Mouse (Mus musculus): ENCODE data around the gene 9430097D07Rik. TPM values are rescaled to one million over a fixed set of nuclear protein-coding genes. Genes with fewer than 3 reads are reported as not detected.

The 9430097D07Rik gene
- polyA plus RNA-seq, 2 experiments = 0.06 TPM; not detected in 1

GRCm38 (mm10) chr2:32589213-32589795 lies 13.8 kb upstream of the 9430097D07Rik start:
- Histone ChIP-seq H3K9me3 (ENCODE audit: control insufficient read depth, low read length) (no peaks in the 10 kb centered on the region), H3K4me3 (ENCODE audit: insufficient read depth in 1 of 2, low read depth in 2 of 2, low read length in 2 of 2) (no peak overlapping the region), H3K4me1 (replicated peaks; ENCODE audit: control insufficient read depth in 2 of 2, insufficient read depth in 2 of 2, low read length in 1 of 2) (peaks cover 0 to 17% of the 10 kb centered on the region in 2 experiments; a peak in 2 of 4 replicates), H3K27ac (no peak overlapping the region), H3K4me2 (ENCODE audit: low read depth) (no peak overlapping the region), H3K9ac (replicated peaks) (no peak overlapping the region), H3K27me3 (ENCODE audit: control insufficient read depth, insufficient read depth, low read length) (no peaks in the 10 kb centered on the region), H3K36me3 (replicated peaks; ENCODE audit: control insufficient read depth, insufficient read depth, low read depth) (no peaks in the 10 kb centered on the region)
- TF ChIP-seq EP300 (IDR thresholded peaks at IDR 0.05; ENCODE audit: low read depth) (no peak), CTCF (IDR thresholded peaks at IDR 0.05; ENCODE audit: low read depth) (no peak)
- no peak for DNase-seq (ENCODE audit: low read depth in 3 of 3, low spot score in 3 of 3)
- no peak for ATAC-seq (ENCODE audit: insufficient read depth)
- 75% methylated on average over 11 of the region's 11 CpGs for WGBS (ENCODE audit: insufficient replicate concordance)

- no peaks in the 10 kb centered on the region for H3K36me3 ChIP-seq (replicated peaks; ENCODE audit: control insufficient read depth, insufficient read depth, low read depth)
- WGBS (ENCODE audit: insufficient replicate concordance) = 4% methylated on average over 9 of the region's 9 CpGs
- DNase-seq (ENCODE audit: low read depth in 3 of 3, low spot score in 3 of 3) (no peak), ATAC-seq (ENCODE audit: insufficient read depth) (no peak)
- H3K4me1 ChIP-seq (replicated peaks; ENCODE audit: control insufficient read depth in 2 of 2, insufficient read depth in 2 of 2, low read length in 1 of 2) = peaks cover 4 to 23% of the 10 kb centered on the region in 2 experiments; a peak in 3 of 4 replicates
- no peaks in the 10 kb centered on the region for H3K9me3 ChIP-seq (ENCODE audit: control insufficient read depth, low read length)
- H3K9ac ChIP-seq (replicated peaks) = peak overlapping the region; percentile 63
- no peak overlapping the region for H3K27ac ChIP-seq
- peak overlapping the region; percentile 59 to 84 for H3K4me3 ChIP-seq (ENCODE audit: insufficient read depth in 1 of 2, low read depth in 2 of 2, low read length in 2 of 2)
- no peak for TF ChIP-seq CTCF (IDR thresholded peaks at IDR 0.05; ENCODE audit: low read depth)
- no peak for TF ChIP-seq EP300 (IDR thresholded peaks at IDR 0.05; ENCODE audit: low read depth)
- H3K27me3 ChIP-seq (ENCODE audit: control insufficient read depth, insufficient read depth, low read length) = no peaks in the 10 kb centered on the region
- peak overlapping the region; percentile 85 for H3K4me2 ChIP-seq (ENCODE audit: low read depth)
Observed at GRCm38 (mm10) chr2:32587731-32588321, 12.3 kb upstream of the 9430097D07Rik start.

- H3K9ac ChIP-seq (replicated peaks) = peak within 1 kb of the TSS; percentile 63
- 1% methylated on average over 38 of the region's 38 CpGs for WGBS (ENCODE audit: insufficient replicate concordance)
Observed at GRCm38 (mm10) chr2:32586871-32587351, 11.4 kb upstream of the 9430097D07Rik start, which contains the start of gene St6galnac4. Gene St6galnac4, plus strand, starts transcription at chr2:32587095.

GRCm38 (mm10) chr2:32585149-32585714 lies 9.7 kb upstream of the 9430097D07Rik start:
- H3K36me3 ChIP-seq (replicated peaks; ENCODE audit: control insufficient read depth, insufficient read depth, low read depth) = no peaks in the 10 kb centered on the region
- TF ChIP-seq EP300 (IDR thresholded peaks at IDR 0.05; ENCODE audit: low read depth) (no peak), CTCF (IDR thresholded peaks at IDR 0.05; ENCODE audit: low read depth) (no peak)
- DNase-seq (ENCODE audit: low read depth in 3 of 3, low spot score in 3 of 3) (no peak), ATAC-seq (ENCODE audit: insufficient read depth) (no peak)
- WGBS (ENCODE audit: insufficient replicate concordance) = 68% methylated on average over 7 of the region's 7 CpGs
- no peak overlapping the region for H3K4me2 ChIP-seq (ENCODE audit: low read depth)
- peaks cover 4 to 27% of the 10 kb centered on the region in 2 experiments; a peak in 3 of 4 replicates for H3K4me1 ChIP-seq (replicated peaks; ENCODE audit: control insufficient read depth in 2 of 2, insufficient read depth in 2 of 2, low read length in 1 of 2)
- H3K4me3 ChIP-seq (ENCODE audit: insufficient read depth in 1 of 2, low read depth in 2 of 2, low read length in 2 of 2) = no peak overlapping the region
- no peaks in the 10 kb centered on the region for H3K27me3 ChIP-seq (ENCODE audit: control insufficient read depth, insufficient read depth, low read length)
- no peak overlapping the region for H3K27ac ChIP-seq
- H3K9me3 ChIP-seq (ENCODE audit: control insufficient read depth, low read length) = no peaks in the 10 kb centered on the region
- H3K9ac ChIP-seq (replicated peaks) = no peak overlapping the region

More at GRCm38 (mm10) chr2:32586871-32587351, 11.4 kb upstream of the 9430097D07Rik start, which contains the start of gene St6galnac4:
- TF ChIP-seq EP300 (IDR thresholded peaks at IDR 0.05; ENCODE audit: low read depth) (no peak), CTCF (IDR thresholded peaks at IDR 0.05; ENCODE audit: low read depth) (peak; percentile 49)
- Histone ChIP-seq H3K27me3 (ENCODE audit: control insufficient read depth, insufficient read depth, low read length) (no peaks in the 10 kb centered on the region), H3K4me2 (ENCODE audit: low read depth) (peak within 1 kb of the TSS; percentile 85), H3K9me3 (ENCODE audit: control insufficient read depth, low read length) (no peaks in the 10 kb centered on the region), H3K4me1 (replicated peaks; ENCODE audit: control insufficient read depth in 2 of 2, insufficient read depth in 2 of 2, low read length in 1 of 2) (peaks cover 4 to 24% of the 10 kb centered on the region in 2 experiments; a peak in 3 of 4 replicates), H3K36me3 (replicated peaks; ENCODE audit: control insufficient read depth, insufficient read depth, low read depth) (no peaks in the 10 kb centered on the region), H3K4me3 (ENCODE audit: insufficient read depth in 1 of 2, low read depth in 2 of 2, low read length in 2 of 2) (peak within 1 kb of the TSS; percentile 59 to 84), H3K27ac (no peak within 1 kb of the TSS)
- peak; percentile 86 for ATAC-seq (ENCODE audit: insufficient read depth)
- DNase-seq (ENCODE audit: low read depth in 3 of 3, low spot score in 3 of 3) = peak; percentile 75 to 78 (median 76)

Measured in liver, embryonic 14.5 days (tissue).